Mouse (Mus musculus) heart, postnatal 14 days (tissue): ENCODE data around the gene Npy4r. TPM values are rescaled to one million over a fixed set of nuclear protein-coding genes. Genes with fewer than 3 reads are reported as not detected.

Source experiments
- DNase-seq, 2 experiments: peaks; one replicate each; pipeline ENCODE4 v3.0.0; 2021 to 2022
- intact Hi-C: fragments of 180-260 bp; cut with DNase I; formaldehyde crosslinking; loops from one replicate; pipeline ENCODE4 v1.15.1; 2025
- total RNA-seq, 2 experiments: library from RNA; stranded (reverse); gene quantifications; 2 replicates each; pipeline ENCODE4 v1.2.3; 2021

The Npy4r gene
- total RNA-seq, 2 experiments from 2014 or later: 0.07 to 0.24 TPM

- no peak for DNase-seq
- intact Hi-C loops: no loop called here
Observed at GRCm38 (mm10) chr14:34120016-34120910, 32.0 kb downstream of the Npy4r start.

GRCm38 (mm10) chr14:34119046-34119723 is 33.1 kb downstream of the Npy4r start:
- intact Hi-C loops: no loop called here
- DNase-seq: no peak

- DNase-seq: no peak
- intact Hi-C loops: no loop called here
Observed at GRCm38 (mm10) chr14:34114311-34114710, 38.0 kb downstream of the Npy4r start.

- intact Hi-C loops: loop anchor here (2.0 to 5.0 kb wide), 2 partner anchors 47 to 130 kb away; no protein-coding TSS in a partner anchor
- no peak for DNase-seq
Observed at GRCm38 (mm10) chr14:34107594-34107993, 44.7 kb downstream of the Npy4r start.

- intact Hi-C loops: loop anchor here (2.0 to 5.0 kb wide), 2 partner anchors 48 to 131 kb away; no protein-coding TSS in a partner anchor
- DNase-seq: peak; percentile 31 to 57
Observed at GRCm38 (mm10) chr14:34106389-34107062, 45.8 kb downstream of the Npy4r start.

GRCm38 (mm10) chr14:34104892-34105291 is 47.4 kb downstream of the Npy4r start:
- peak; percentile 74 to 84 for DNase-seq
- intact Hi-C loops: loop anchor here (1.0 to 5.0 kb wide), 3 partner anchors 25 to 148 kb away; no protein-coding TSS in a partner anchor

- no peak for DNase-seq
- intact Hi-C loops: loop anchor here (5.0 kb wide), 1 partner anchor 147 kb away; no protein-coding TSS in a partner anchor
Observed at GRCm38 (mm10) chr14:34103855-34104254, 48.4 kb downstream of the Npy4r start.

- intact Hi-C loops: loop anchor here (5.0 kb wide), 1 partner anchor 145 kb away; no protein-coding TSS in a partner anchor
- no peak for DNase-seq
Observed at GRCm38 (mm10) chr14:34102601-34103000, 49.7 kb downstream of the Npy4r start, which contains the start of gene A630023A22Rik. Gene A630023A22Rik (minus strand): TSS chr14:34102754.

GRCm38 (mm10) chr14:34096161-34096560 is 56.1 kb downstream of the Npy4r start:
- no peak for DNase-seq

More at GRCm38 (mm10) chr14:34096161-34096560, 56.1 kb downstream of the Npy4r start:
- intact Hi-C loops: no loop called here

Other genes starting within 250 kb of the Npy4r start
- 1 to 10 TPM; 2.6 to 3.9 TPM for gene Gdf10, start 228.9 kb downstream of the Npy4r start, total RNA-seq
- under 1 TPM; 0.17 to 0.20 TPM for gene Gdf2, start 211.4 kb downstream of the Npy4r start, total RNA-seq
- gene Rbp3, start 198.5 kb downstream of the Npy4r start, total RNA-seq: not detected
- gene Zfp488, start 173.7 kb downstream of the Npy4r start, total RNA-seq: not detected
- not detected for gene Gm30083, start 137.3 kb downstream of the Npy4r start, total RNA-seq
- gene Gm5460, start 135.7 kb downstream of the Npy4r start, total RNA-seq: not detected
- not detected for gene Antxrl, start 99.8 kb downstream of the Npy4r start, total RNA-seq
- gene Anxa8, start 66.5 kb downstream of the Npy4r start, total RNA-seq: 1 to 10 TPM; 4.3 to 5.2 TPM
- gene A630023A22Rik, start 49.7 kb downstream of the Npy4r start, total RNA-seq: not detected
- under 1 TPM; 0.07 TPM for gene Gprin2, start 49.2 kb upstream of the Npy4r start, total RNA-seq
- 1 to 10 TPM in 1 of 2 experiments, under 1 TPM in 1; 0.63 to 1.2 TPM for gene Syt15, start 67.1 kb upstream of the Npy4r start, total RNA-seq
- gene Shld2, start 158.0 kb upstream of the Npy4r start, total RNA-seq: 1 to 10 TPM; 7.2 to 7.6 TPM
- 100 to 1,000 TPM; 128 to 137 TPM for gene Glud1, start 158.2 kb upstream of the Npy4r start, total RNA-seq
- gene Fam25c, start 202.9 kb upstream of the Npy4r start, total RNA-seq: not detected
- gene Sncg, start 222.3 kb upstream of the Npy4r start, total RNA-seq: 1 to 10 TPM; 5.0 to 5.7 TPM
- gene Mmrn2, start 223.0 kb upstream of the Npy4r start, total RNA-seq: 10 to 100 TPM; 39.5 to 43.8 TPM